In genomic region chr7:143111719-143112118, GRCm38 (mm10) we compare ENCODE assay signal across 30 mouse cellular contexts. TPM values are rescaled to one million over a fixed set of nuclear protein-coding genes. Genes with fewer than 3 reads are reported as not detected.
DNase-seq lines count a peak whose midpoint lies in the region; ATAC-seq and TF ChIP-seq lines count a peak whose summit lies in the region.
"Had no signal": no experiment of that assay in that cellular context is flagged by ENCODE, and none has a peak within 500 bp of the region (broad histone marks: within the 10 kb centered on the region; RNA-seq: fewer than 3 reads in every experiment).

No protein-coding gene starts in this region.

- no peaks in the 10 kb centered on the region for H3K9me3 ChIP-seq in liver, embryonic 12.5 days (replicated peaks)
- peaks cover 2% of the 10 kb centered on the region; the same call in 1 of the 2 replicates for H3K9me3 ChIP-seq in liver, postnatal 0 days (ENCODE audit: low read length)
- peaks cover 8% of the 10 kb centered on the region; the same call in 1 of the 2 replicates for H3K9me3 ChIP-seq in heart, embryonic 14.5 days (ENCODE audit: control insufficient read depth, low read length)
- no peaks in the 10 kb centered on the region for H3K9me3 ChIP-seq in liver, embryonic 13.5 days (replicated peaks)
- H3K9me3 ChIP-seq: kidney, embryonic 15.5 days; limb, embryonic 13.5 days had no signal

- DNase-seq in liver, postnatal 0 days = no peak
- DNase-seq in liver, embryonic 13.5 days = no peak
- DNase-seq in embryo, embryonic 10 days (ENCODE audit: low spot score) = no peak
- no peak for DNase-seq in natural killer cell, adult 2 months (ENCODE audit: low spot score in 2 of 2)
- DNase-seq: adrenal gland, postnatal 10 days; cerebellum, adult 2 months; cerebellum, postnatal 36 days; gastrocnemius, adult 2 months; layer of hippocampus, adult 9-11 months; retina, postnatal 1 day; right cerebral cortex, postnatal 25 days; spleen, adult 18-20 months; thymus, postnatal 14 days had no signal

- H3K27ac ChIP-seq in liver, embryonic 12.5 days = no peak overlapping the region
- no peak overlapping the region for H3K27ac ChIP-seq in liver, postnatal 0 days (ENCODE audit: low read depth)
- peak overlapping the region; percentile 94 to 99 for H3K27ac ChIP-seq in heart, embryonic 14.5 days (replicated peaks in 1 of 2; ENCODE audit: control insufficient read depth in 1 of 2, insufficient read depth in 1 of 2, low read depth in 2 of 2, low read length in 2 of 2)
- no peak overlapping the region for H3K27ac ChIP-seq in liver, embryonic 13.5 days
- H3K27ac ChIP-seq: gastrocnemius, adult 2 months; hindbrain, embryonic 10.5 days; kidney, embryonic 15.5 days; limb, embryonic 13.5 days; midbrain, embryonic 13.5 days; neural tube, embryonic 13.5 days had no signal

- no peak for TF ChIP-seq EP300 in liver, postnatal 0 days (IDR thresholded peaks at IDR 0.05; ENCODE audit: low read depth)

- 0 out of 2 replicates have a peak, but pooled peaks have one; percentile 57 for ATAC-seq in liver, embryonic 12.5 days
- ATAC-seq in liver, postnatal 0 days = no peak
- ATAC-seq in heart, embryonic 14.5 days (ENCODE audit: insufficient number of reproducible peaks, insufficient read depth, low FRiP score, low read depth) = peak; percentile 56
- ATAC-seq in liver, embryonic 13.5 days (ENCODE audit: low read depth) = peak; percentile 70
- ATAC-seq in monocyte, adult 5-6 weeks (replicated peaks; ENCODE audit: insufficient number of reproducible peaks, low FRiP score, low TSS enrichment, poor library complexity, severe bottlenecking) = no peak
- ATAC-seq: activated CD4-positive, CD25-positive, alpha-beta regulatory T cell, adult 4 months; forebrain, embryonic 14.5 days; hindbrain, embryonic 16.5 days; intestine, postnatal 0 days; lung, postnatal 0 days; midbrain, embryonic 13.5 days had no signal

- peaks cover 19% of the 10 kb centered on the region for H3K4me1 ChIP-seq in liver, embryonic 12.5 days
- peaks cover 7% of the 10 kb centered on the region; the same call in 1 of the 2 replicates for H3K4me1 ChIP-seq in liver, postnatal 0 days (ENCODE audit: insufficient read depth)
- H3K4me1 ChIP-seq in heart, embryonic 14.5 days (ENCODE audit: control insufficient read depth in 2 of 2, insufficient read depth in 2 of 2, low read length in 2 of 2) = peaks cover 46 to 55% of the 10 kb centered on the region in 2 experiments
- peaks cover 9% of the 10 kb centered on the region for H3K4me1 ChIP-seq in liver, embryonic 13.5 days (replicated peaks)

- WGBS in liver, embryonic 12.5 days (ENCODE audit: insufficient replicate concordance) = 27% methylated on average over 4 of the region's 4 CpGs
- WGBS in liver, postnatal 0 days (ENCODE audit: insufficient replicate concordance) = 49% methylated on average over 4 of the region's 4 CpGs
- WGBS in heart, embryonic 14.5 days = 21% methylated on average over 4 of the region's 4 CpGs
- 24% methylated on average over 4 of the region's 4 CpGs for WGBS in liver, embryonic 13.5 days (ENCODE audit: insufficient replicate concordance)

- H3K4me3 ChIP-seq in liver, embryonic 12.5 days = no peak overlapping the region
- H3K4me3 ChIP-seq in liver, postnatal 0 days (ENCODE audit: low read depth, low read length) = no peak overlapping the region
- H3K4me3 ChIP-seq in heart, embryonic 14.5 days (ENCODE audit: control insufficient read depth in 1 of 2, insufficient read depth in 1 of 2, low read depth in 1 of 2, low read length in 2 of 2) = no peak overlapping the region
- no peak overlapping the region for H3K4me3 ChIP-seq in liver, embryonic 13.5 days (replicated peaks)
- H3K4me3 ChIP-seq: gastrocnemius, adult 2 months; hindbrain, embryonic 10.5 days; kidney, embryonic 15.5 days; limb, embryonic 13.5 days; midbrain, embryonic 13.5 days; neural tube, embryonic 13.5 days had no signal

- peaks cover 38% of the 10 kb centered on the region for H3K27me3 ChIP-seq in liver, embryonic 12.5 days (replicated peaks)
- peaks cover 29% of the 10 kb centered on the region for H3K27me3 ChIP-seq in liver, postnatal 0 days (ENCODE audit: insufficient read depth, low read length)
- peaks cover 12% of the 10 kb centered on the region for H3K27me3 ChIP-seq in heart, embryonic 14.5 days (ENCODE audit: control insufficient read depth, insufficient read depth, low read length)
- H3K27me3 ChIP-seq in liver, embryonic 13.5 days = peaks cover 39% of the 10 kb centered on the region

- H3K9ac ChIP-seq in liver, embryonic 12.5 days = no peak overlapping the region
- no peak overlapping the region for H3K9ac ChIP-seq in liver, postnatal 0 days (replicated peaks)
- H3K9ac ChIP-seq in heart, embryonic 14.5 days (ENCODE audit: low read length) = peak overlapping the region; percentile 92; the same call in 1 of the 2 replicates
- H3K9ac ChIP-seq in liver, embryonic 13.5 days = no peak overlapping the region
- H3K9ac ChIP-seq: kidney, embryonic 15.5 days; limb, embryonic 13.5 days; midbrain, embryonic 13.5 days; neural tube, embryonic 13.5 days had no signal

- TF ChIP-seq CTCF in liver, postnatal 0 days (IDR thresholded peaks at IDR 0.05; ENCODE audit: low read depth) = no peak

- H3K4me2 ChIP-seq in liver, embryonic 12.5 days = no peak overlapping the region
- no peak overlapping the region for H3K4me2 ChIP-seq in liver, postnatal 0 days (ENCODE audit: low read depth, low read length)
- H3K4me2 ChIP-seq in heart, embryonic 14.5 days (ENCODE audit: low read length) = peak overlapping the region; percentile 86
- no peak overlapping the region for H3K4me2 ChIP-seq in liver, embryonic 13.5 days
- H3K4me2 ChIP-seq: kidney, embryonic 15.5 days; limb, embryonic 13.5 days; midbrain, embryonic 13.5 days; neural tube, embryonic 13.5 days had no signal

- no peaks in the 10 kb centered on the region for H3K36me3 ChIP-seq in liver, embryonic 12.5 days
- H3K36me3 ChIP-seq in liver, postnatal 0 days (replicated peaks; ENCODE audit: insufficient read depth, low read length) = no peaks in the 10 kb centered on the region
- H3K36me3 ChIP-seq in heart, embryonic 14.5 days (ENCODE audit: control insufficient read depth, insufficient read depth, low read length) = 0 out of 2 replicates have a peak, but pooled peaks cover 6% of the 10 kb centered on the region
- no peaks in the 10 kb centered on the region for H3K36me3 ChIP-seq in liver, embryonic 13.5 days
- H3K36me3 ChIP-seq: hindbrain, embryonic 10.5 days; kidney, embryonic 15.5 days; limb, embryonic 13.5 days; midbrain, embryonic 13.5 days; neural tube, embryonic 13.5 days had no signal

RNA-seq across cellular contexts. Expression of gene Kcnq1, which starts 5.6 kb away (rescaled TPM):
- 0.21 and 0.61 TPM in 2 replicates for polyA plus RNA-seq in liver, embryonic 12.5 days (2016; fragmentation: Nextera tagmentation; extraction: Ambion mirVana)
- 0.37 and 0.63 TPM in 2 replicates for polyA plus RNA-seq in liver, postnatal 0 days (2015; fragmentation: Nextera tagmentation; extraction: Ambion mirVana)
- polyA plus RNA-seq in heart, embryonic 14.5 days (2014; fragmentation: Nextera tagmentation; extraction: Ambion mirVana) = 28.1 and 31.1 TPM in 2 replicates
- polyA plus RNA-seq in liver, embryonic 13.5 days (2015; fragmentation: Nextera tagmentation; extraction: Ambion mirVana) = 0.27 and 0.57 TPM in 2 replicates
- not detected in 3 replicates for total RNA-seq in monocyte, adult 5-6 weeks (2017)
- total RNA-seq: megakaryocyte, adult 5-6 weeks had no signal
- polyA plus RNA-seq: activated CD4-positive, CD25-positive, alpha-beta regulatory T cell, adult 4 months; C2C12 had no signal

RNA-seq across cellular contexts. Expression of gene Trpm5, which starts 17.3 kb away (rescaled TPM):
- polyA plus RNA-seq in liver, embryonic 12.5 days (2016; fragmentation: Nextera tagmentation; extraction: Ambion mirVana) = 1.3 and 1.6 TPM in 2 replicates
- 0.13 and 0.42 TPM in 2 replicates for polyA plus RNA-seq in liver, postnatal 0 days (2015; fragmentation: Nextera tagmentation; extraction: Ambion mirVana)
- polyA plus RNA-seq in heart, embryonic 14.5 days (2014; fragmentation: Nextera tagmentation; extraction: Ambion mirVana) = 3.9 and 4.4 TPM in 2 replicates
- polyA plus RNA-seq in liver, embryonic 13.5 days (2015; fragmentation: Nextera tagmentation; extraction: Ambion mirVana) = 0.73 and 0.75 TPM in 2 replicates
- 0.11 TPM in 1 of 3 replicates, not detected in the others for total RNA-seq in monocyte, adult 5-6 weeks (2017)
- total RNA-seq: gastrocnemius, adult 2 months; left cerebral cortex, adult 18-20 months; left cerebral cortex, postnatal 25 days; megakaryocyte, adult 5-6 weeks had no signal
- polyA plus RNA-seq: activated CD4-positive, CD25-positive, alpha-beta regulatory T cell, adult 4 months had no signal

RNA-seq across cellular contexts. Expression of gene Tssc4, which starts 42.7 kb away (rescaled TPM):
- 50.2 and 50.5 TPM in 2 replicates for polyA plus RNA-seq in liver, embryonic 12.5 days (2016; fragmentation: Nextera tagmentation; extraction: Ambion mirVana)
- 24.1 and 25.2 TPM in 2 replicates for polyA plus RNA-seq in liver, postnatal 0 days (2015; fragmentation: Nextera tagmentation; extraction: Ambion mirVana)
- 31.3 and 41.1 TPM in 2 replicates for polyA plus RNA-seq in heart, embryonic 14.5 days (2014; fragmentation: Nextera tagmentation; extraction: Ambion mirVana)
- polyA plus RNA-seq in liver, embryonic 13.5 days (2015; fragmentation: Nextera tagmentation; extraction: Ambion mirVana) = 44.2 and 45.3 TPM in 2 replicates
- 5.2 to 10.4 TPM (median 8.2 TPM) in 3 replicates for total RNA-seq in monocyte, adult 5-6 weeks (2017)

RNA-seq across cellular contexts. Expression of gene Cd81, which starts 59.2 kb away (rescaled TPM):
- polyA plus RNA-seq in liver, embryonic 12.5 days (2016; fragmentation: Nextera tagmentation; extraction: Ambion mirVana) = 154 TPM in 2 replicates
- 213 and 231 TPM in 2 replicates for polyA plus RNA-seq in liver, postnatal 0 days (2015; fragmentation: Nextera tagmentation; extraction: Ambion mirVana)
- 885 and 947 TPM in 2 replicates for polyA plus RNA-seq in heart, embryonic 14.5 days (2014; fragmentation: Nextera tagmentation; extraction: Ambion mirVana)
- polyA plus RNA-seq in liver, embryonic 13.5 days (2015; fragmentation: Nextera tagmentation; extraction: Ambion mirVana) = 130 and 131 TPM in 2 replicates
- total RNA-seq in monocyte, adult 5-6 weeks (2017) = 75.1 to 86.6 TPM (median 75.4 TPM) in 3 replicates

Comparison
In these comparisons a context has a peak if more than half of its experiments do, and no peak if none do; other contexts are left out.
1. ATAC-seq: peak in liver, embryonic 12.5 days (single experiment), heart, embryonic 14.5 days (single experiment) and liver, embryonic 13.5 days (single experiment); none in liver, postnatal 0 days (single experiment) and monocyte, adult 5-6 weeks (single experiment).
2. H3K27ac ChIP-seq: peak in heart, embryonic 14.5 days (2 of 2); none in liver, embryonic 12.5 days (single experiment), liver, postnatal 0 days (single experiment) and liver, embryonic 13.5 days (single experiment).
3. RNA of gene Kcnq1, which starts 5.6 kb away (polyA plus RNA-seq): 28.1 to 31.1 TPM in heart, embryonic 14.5 days; 0.37 to 0.63 TPM in liver, postnatal 0 days, 0.27 to 0.57 TPM in liver, embryonic 13.5 days and 0.21 to 0.61 TPM in liver, embryonic 12.5 days; every median in the first group is over 10 times any median in the second.